Mouse (Mus musculus) heart, embryonic 12.5 days (tissue): ENCODE measurements around the gene Neurod4. TPM values are rescaled to one million over a fixed set of nuclear protein-coding genes. Genes with fewer than 3 reads are reported as not detected.
"Not testable (repeated sequence)": the region's sequence is repeated elsewhere in the genome, so short reads cannot be mapped to it uniquely, and the experiment has no call there.

ENCODE experiments used
- ATAC-seq: fragments of 200-750 bp; cut with Nextera tagmentation; 2 replicates; pipeline ENCODE4 v1.8.0; 2017; ENCODE audit warnings: moderate TSS enrichment, moderate library complexity; ENCODE audit not compliant: insufficient number of reproducible peaks, low FRiP score
- H3K27ac ChIP-seq: fragments of 300-500 bp; sonication (generic); 2 replicates; pipeline ENCODE4 v1.5.1; 2016; ENCODE audit warnings: mild to moderate bottlenecking, moderate library complexity; ENCODE audit not compliant: poor library complexity, severe bottlenecking
- H3K27me3 ChIP-seq: fragments of 300-500 bp; sonication (generic); replicated peaks from 2 replicates; pipeline ENCODE4 v1.6.1; 2016; ENCODE audit warnings: mild to moderate bottlenecking, moderate library complexity
- H3K36me3 ChIP-seq: fragments of 300-500 bp; sonication (generic); 2 replicates; pipeline ENCODE4 v1.6.1; 2016; ENCODE audit warnings: mild to moderate bottlenecking, moderate library complexity
- H3K4me1 ChIP-seq: fragments of 300-500 bp; sonication (generic); replicated peaks from 2 replicates; pipeline ENCODE4 v1.6.1; 2016; ENCODE audit warnings: mild to moderate bottlenecking
- H3K4me2 ChIP-seq: fragments of 300-500 bp; sonication (generic); 2 replicates; pipeline ENCODE4 v1.6.1; 2016; ENCODE audit warnings: mild to moderate bottlenecking, moderate library complexity
- H3K4me3 ChIP-seq: fragments of 300-500 bp; sonication (generic); 2 replicates; pipeline ENCODE4 v1.5.1; 2016; ENCODE audit warnings: mild to moderate bottlenecking
- H3K9ac ChIP-seq: fragments of 300-500 bp; sonication (generic); 2 replicates; pipeline ENCODE4 v1.6.1; 2016; ENCODE audit warnings: mild to moderate bottlenecking, moderate library complexity
- H3K9me3 ChIP-seq: fragments of 300-500 bp; sonication (generic); replicated peaks from 2 replicates; pipeline ENCODE4 v1.6.1; 2016; ENCODE audit warnings: mild to moderate bottlenecking, moderate library complexity
- WGBS: fragments of 180-500 bp; shearing (Covaris S2); methylation state at CpG from one replicate; pipeline ENCODE4 v1.1.7; 2016; 5-methylcytosine and 5-hydroxymethylcytosine counted together
- polyA plus RNA-seq: library from polyadenylated mRNA; unstranded; fragments of >200 nt; fragmentation: Nextera tagmentation; extraction: Ambion mirVana; gene quantifications from 2 replicates; pipeline ENCODE4 v1.2.1, GENCODE M21; 2016

Gene Neurod4
- polyA plus RNA-seq = 0.05 and 0.08 TPM in 2 replicates

GRCm38 (mm10) chr10:130280066-130280465, at the start of gene Neurod4:
Neurod4 (minus strand) TSS chr10:130280240.
- Histone ChIP-seq H3K4me1 (no peaks in the 10 kb centered on the region), H3K4me2 (no peak within 1 kb of the TSS), H3K36me3 (no peaks in the 10 kb centered on the region), H3K27ac (no peak within 1 kb of the TSS), H3K9ac (no peak within 1 kb of the TSS), H3K4me3 (no peak within 1 kb of the TSS), H3K9me3 (no peaks in the 10 kb centered on the region), H3K27me3 (no peaks in the 10 kb centered on the region)
- under 1% methylated on average over 7 of the region's 7 CpGs for WGBS
- peak; percentile 83 for ATAC-seq

DNA sequence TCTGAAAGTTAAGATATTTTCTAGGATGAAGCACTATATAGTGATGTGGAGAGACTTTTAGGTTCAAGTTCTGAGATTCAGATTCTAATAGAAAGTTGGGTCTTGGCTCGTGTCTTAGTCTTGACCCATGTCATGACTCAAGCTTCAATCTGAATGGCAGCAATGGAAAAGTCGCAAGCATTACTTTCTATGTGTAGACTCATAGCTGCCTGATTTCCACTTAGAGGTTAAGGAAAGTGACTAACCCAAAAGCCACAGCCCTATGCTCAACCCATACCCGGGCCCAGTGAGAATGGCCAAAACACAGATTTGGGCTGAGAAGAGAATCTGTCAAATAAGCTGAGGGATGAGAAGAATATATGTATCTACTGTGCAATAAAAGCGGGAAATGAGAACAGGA, 44.2 kb upstream of the Neurod4 start:
- no peaks in the 10 kb centered on the region for H3K4me1 ChIP-seq
- H3K9ac ChIP-seq = no peak overlapping the region
- H3K9me3 ChIP-seq = no peaks in the 10 kb centered on the region
- H3K4me2 ChIP-seq = no peak overlapping the region
- H3K4me3 ChIP-seq = no peak overlapping the region
- H3K27ac ChIP-seq = no peak overlapping the region
- H3K36me3 ChIP-seq = no peaks in the 10 kb centered on the region
- ATAC-seq = no peak
- 81% methylated on average over 4 of the region's 4 CpGs for WGBS
- no peaks in the 10 kb centered on the region for H3K27me3 ChIP-seq

- Histone ChIP-seq H3K4me3 (no peak within 1 kb of the TSS), H3K4me2 (no peak within 1 kb of the TSS), H3K9me3 (no peaks in the 10 kb centered on the region), H3K27ac (no peak within 1 kb of the TSS), H3K9ac (no peak within 1 kb of the TSS), H3K36me3 (no peaks in the 10 kb centered on the region), H3K4me1 (no peaks in the 10 kb centered on the region), H3K27me3 (no peaks in the 10 kb centered on the region)
- no peak for ATAC-seq
- 67% methylated on average over 5 of the region's 5 CpGs for WGBS
Observed at GRCm38 (mm10) chr10:130322637-130323036, 42.6 kb upstream of the Neurod4 start, which contains the start of gene Tespa1. Tespa1 (plus strand) TSS chr10:130322870.

DNA sequence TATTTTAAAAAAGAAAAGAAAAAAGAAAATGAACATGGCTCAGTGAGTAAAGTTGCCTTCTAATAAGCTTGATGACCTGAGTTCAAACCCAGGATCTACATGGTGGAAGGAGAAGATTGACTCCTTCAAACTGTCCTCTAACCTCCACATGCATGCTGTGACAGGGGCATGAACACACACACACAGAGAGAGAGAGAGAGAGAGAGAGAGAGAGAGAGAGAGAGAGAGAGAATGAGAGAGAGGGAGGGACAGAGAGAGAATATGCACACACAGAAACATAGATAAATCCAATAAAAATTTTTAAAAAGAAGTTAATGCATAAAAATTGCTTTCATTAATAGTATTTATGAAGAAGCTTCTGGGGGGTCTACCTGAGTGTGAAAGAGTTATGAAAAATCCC, 42.0 kb upstream of the Neurod4 start:
- Histone ChIP-seq H3K36me3 (no peaks in the 10 kb centered on the region), H3K9me3 (no peaks in the 10 kb centered on the region), H3K4me1 (no peaks in the 10 kb centered on the region), H3K27ac (no peak overlapping the region), H3K27me3 (no peaks in the 10 kb centered on the region), H3K4me2 (no peak overlapping the region), H3K4me3 (no peak overlapping the region), H3K9ac (no peak overlapping the region)
- ATAC-seq = no peak

- H3K27ac ChIP-seq = no peak overlapping the region
- WGBS = 73% methylated on average over 2 of the region's 2 CpGs
- H3K9ac ChIP-seq = no peak overlapping the region
- H3K4me2 ChIP-seq = no peak overlapping the region
- no peaks in the 10 kb centered on the region for H3K27me3 ChIP-seq
- no peak for ATAC-seq
- no peak overlapping the region for H3K4me3 ChIP-seq
- no peaks in the 10 kb centered on the region for H3K4me1 ChIP-seq
- H3K9me3 ChIP-seq = no peaks in the 10 kb centered on the region
- no peaks in the 10 kb centered on the region for H3K36me3 ChIP-seq
Observed at GRCm38 (mm10) chr10:130320715-130321114, 40.7 kb upstream of the Neurod4 start.

GRCm38 (mm10) chr10:130318720-130319119, 38.7 kb upstream of the Neurod4 start:
- Histone ChIP-seq H3K27ac (no peak overlapping the region), H3K27me3 (no peaks in the 10 kb centered on the region), H3K36me3 (no peaks in the 10 kb centered on the region), H3K4me1 (no peaks in the 10 kb centered on the region), H3K9ac (no peak overlapping the region), H3K4me2 (no peak overlapping the region), H3K4me3 (no peak overlapping the region), H3K9me3 (no peaks in the 10 kb centered on the region)
- no peak for ATAC-seq
- WGBS = 69% methylated on average over 4 of the region's 4 CpGs

DNA sequence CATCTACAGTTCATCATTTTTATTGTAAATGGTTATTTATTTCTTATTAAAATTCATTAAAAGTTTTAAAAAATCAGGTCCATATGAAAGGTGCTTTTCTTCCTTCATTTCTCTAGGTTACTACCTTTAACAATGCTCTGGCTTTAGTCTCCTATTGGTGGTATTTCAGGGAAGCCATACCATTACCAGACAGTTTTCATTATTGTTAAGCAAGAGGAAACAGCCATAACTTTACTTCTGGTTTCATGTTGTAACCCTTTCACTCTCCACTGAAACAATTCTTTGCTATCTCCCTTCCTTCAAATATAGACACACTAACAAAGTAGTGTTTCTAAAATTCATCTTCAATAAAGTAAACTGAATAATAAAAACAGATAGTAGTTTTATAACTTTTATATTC, 35.8 kb upstream of the Neurod4 start:
- no peak overlapping the region for H3K27ac ChIP-seq
- ATAC-seq = no peak

DNA sequence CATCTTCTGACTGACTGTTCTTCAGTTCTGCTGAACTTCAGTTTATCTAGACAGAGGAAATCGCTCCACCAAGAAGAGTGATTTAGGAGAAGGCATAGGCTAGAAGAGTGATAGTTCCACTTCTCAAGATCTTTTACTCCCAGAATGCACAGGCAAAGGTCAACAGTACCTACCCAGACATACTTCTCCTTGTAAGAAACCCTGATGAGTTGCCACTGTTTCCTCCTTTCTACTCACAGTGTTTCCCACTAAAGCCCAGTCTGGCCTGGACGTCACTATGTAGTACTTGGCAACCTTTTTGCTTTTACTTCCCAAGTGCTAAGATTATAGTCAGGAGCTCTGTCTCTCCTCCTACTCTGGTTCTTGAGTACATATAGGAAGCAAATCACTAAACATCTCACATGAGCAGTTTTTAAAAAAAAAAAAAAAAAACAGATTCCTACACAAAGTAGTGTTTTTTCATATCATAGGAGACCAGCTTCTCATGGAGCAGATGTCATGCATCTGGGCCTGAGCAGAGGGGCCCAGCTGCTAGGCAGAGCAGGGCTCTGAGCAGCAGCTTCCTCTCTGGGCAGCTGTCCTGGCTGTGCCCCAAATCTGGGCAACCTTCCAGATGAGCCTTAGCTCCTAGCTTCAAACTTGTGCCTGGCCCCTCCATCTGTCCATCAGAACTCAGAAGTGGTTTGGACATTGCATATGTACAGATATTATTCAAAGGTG, 34.2 kb upstream of the Neurod4 start:
- ATAC-seq = no peak; the same call in 1 of the 2 replicates
- WGBS = 49% methylated on average over 2 of the region's 2 CpGs

More for the DNA sequence above, 35.8 kb upstream of the Neurod4 start:
- H3K9me3 ChIP-seq = no peaks in the 10 kb centered on the region
- no peak overlapping the region for H3K4me2 ChIP-seq
- H3K4me1 ChIP-seq = no peaks in the 10 kb centered on the region
- H3K9ac ChIP-seq = no peak overlapping the region
- no peak overlapping the region for H3K4me3 ChIP-seq
- no peaks in the 10 kb centered on the region for H3K27me3 ChIP-seq
- H3K36me3 ChIP-seq = no peaks in the 10 kb centered on the region

GRCm38 (mm10) chr10:130313531-130313930, 33.5 kb upstream of the Neurod4 start:
- H3K4me3 ChIP-seq = no peak overlapping the region
- no peak overlapping the region for H3K27ac ChIP-seq
- no peaks in the 10 kb centered on the region for H3K27me3 ChIP-seq
- H3K4me1 ChIP-seq = no peaks in the 10 kb centered on the region
- whole genome bisulfite sequencing = 76% methylated on average over 1 of the region's 1 CpGs
- no peaks in the 10 kb centered on the region for H3K9me3 ChIP-seq
- no peak overlapping the region for H3K4me2 ChIP-seq
- H3K36me3 ChIP-seq = no peaks in the 10 kb centered on the region
- ATAC-seq = no peak
- no peak overlapping the region for H3K9ac ChIP-seq

More for the DNA sequence above, 34.2 kb upstream of the Neurod4 start:
- no peak overlapping the region for H3K4me3 ChIP-seq
- no peaks in the 10 kb centered on the region for H3K4me1 ChIP-seq
- H3K27ac ChIP-seq = no peak overlapping the region
- H3K9me3 ChIP-seq = no peaks in the 10 kb centered on the region
- no peaks in the 10 kb centered on the region for H3K27me3 ChIP-seq
- H3K36me3 ChIP-seq = no peaks in the 10 kb centered on the region
- no peak overlapping the region for H3K4me2 ChIP-seq
- H3K9ac ChIP-seq = no peak overlapping the region

DNA sequence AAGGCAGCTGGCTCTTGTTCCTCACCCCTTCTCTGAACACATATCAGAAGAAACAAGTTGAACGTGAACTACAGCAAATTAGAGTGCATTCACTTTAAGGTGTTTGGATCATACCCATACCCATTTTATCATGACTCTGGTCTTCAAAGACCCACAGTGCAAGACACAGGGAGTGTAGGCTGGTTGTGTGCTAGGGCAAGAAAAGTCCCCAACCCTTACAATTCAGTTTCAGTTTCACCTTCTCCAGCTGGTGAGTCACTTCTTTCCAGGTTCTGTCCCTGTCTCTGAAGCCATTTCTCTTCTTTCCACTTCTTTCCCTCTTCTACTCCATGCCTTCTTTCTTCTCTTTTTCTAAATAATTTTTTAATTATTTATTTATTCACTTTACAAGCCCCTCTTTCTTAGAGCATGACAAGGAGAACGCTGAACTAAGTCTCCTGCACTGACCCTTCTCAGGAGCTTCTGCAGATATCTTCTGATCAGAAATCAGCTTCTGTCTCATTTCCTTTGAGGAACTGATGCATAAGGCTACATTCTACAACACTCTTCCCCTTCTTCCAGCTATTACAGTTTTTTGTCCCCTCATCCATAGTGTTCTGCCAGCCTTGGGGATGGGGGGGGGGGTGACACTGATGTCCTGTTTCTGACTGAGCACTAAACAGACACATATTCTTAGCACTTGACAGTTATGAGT, 31.6 kb upstream of the Neurod4 start:
- Histone ChIP-seq H3K36me3 (no peaks in the 10 kb centered on the region), H3K4me3 (no peak overlapping the region), H3K9me3 (no peaks in the 10 kb centered on the region), H3K4me1 (no peaks in the 10 kb centered on the region), H3K9ac (no peak overlapping the region), H3K27me3 (no peaks in the 10 kb centered on the region), H3K27ac (no peak overlapping the region), H3K4me2 (no peak overlapping the region)
- no peak for ATAC-seq
- 68% methylated on average over 2 of the region's 2 CpGs for WGBS

GRCm38 (mm10) chr10:130304138-130304537, 24.1 kb upstream of the Neurod4 start:
- not testable (repeated sequence) for H3K36me3 ChIP-seq, H3K27me3 ChIP-seq, H3K9me3 ChIP-seq, H3K4me2 ChIP-seq, H3K4me3 ChIP-seq, H3K9ac ChIP-seq, H3K4me1 ChIP-seq, ATAC-seq, H3K27ac ChIP-seq
- WGBS = 71% methylated on average over 4 of the region's 5 CpGs
